Mouse (Mus musculus): ENCODE measurements around the gene Rad9a.

The Rad9a gene

DNA sequence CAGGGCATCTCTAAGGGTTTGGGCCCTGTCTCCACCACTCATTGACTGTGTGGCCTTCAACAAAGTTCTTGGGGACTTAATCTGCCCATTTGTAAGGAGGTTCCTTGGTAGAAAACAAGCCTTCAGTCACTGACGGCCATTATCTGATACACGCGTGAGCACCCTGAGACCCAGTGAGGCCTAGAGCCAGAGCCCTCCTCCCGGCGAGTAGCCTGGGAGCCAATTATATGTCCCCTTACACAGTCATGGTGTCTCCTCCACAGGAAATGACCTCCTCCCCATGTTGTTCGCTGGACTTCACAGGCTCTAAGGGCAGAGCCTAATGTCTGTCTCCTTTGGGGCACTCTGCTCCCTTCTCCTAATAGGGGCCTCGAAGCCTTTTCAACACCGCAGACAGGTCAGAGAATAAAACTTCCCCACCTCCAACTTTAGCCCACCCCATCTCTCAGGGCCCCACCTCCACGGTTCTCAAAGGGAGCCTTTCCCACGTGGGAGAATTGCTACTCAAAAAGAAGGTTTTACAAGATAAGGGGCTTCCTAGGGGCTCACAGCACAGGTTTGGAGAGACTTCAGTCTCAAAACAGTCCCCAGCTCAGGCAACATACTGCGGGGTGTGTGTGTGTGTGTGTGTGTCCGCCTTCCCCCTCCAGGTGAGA lies 55.0 kb downstream of the Rad9a start:
- no peak for DNase-seq (ENCODE audit: low read depth, low spot score)

DNA sequence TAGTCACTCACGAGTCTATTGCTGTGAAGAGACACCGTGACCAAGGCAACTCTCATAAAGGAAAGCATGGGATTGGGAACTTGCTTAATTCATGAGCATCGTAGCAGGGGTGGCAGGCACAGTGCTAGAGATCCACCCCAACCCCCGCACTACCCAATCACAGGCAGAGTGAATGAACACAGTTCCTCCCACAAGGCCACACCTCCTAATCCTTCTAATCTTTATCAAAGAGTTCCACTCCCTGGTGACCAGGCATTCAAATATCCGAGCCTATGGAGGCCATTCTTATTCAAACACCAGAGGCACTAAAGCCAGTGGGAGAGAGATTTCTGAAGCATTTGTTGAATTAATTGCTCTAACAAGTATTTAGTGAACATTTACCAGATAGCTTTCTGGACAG lies 55.5 kb downstream of the Rad9a start:
- DNase-seq (ENCODE audit: low read depth, low spot score): no peak

Data from 3T3-L1 (cell line).